Mouse (Mus musculus): ENCODE data around the gene Cbx2.

Cbx2 gene

GRCm38 (mm10) chr11:119017506-119017905, 5.3 kb upstream of the Cbx2 start:
- peak; percentile 55 for DNase-seq (ENCODE audit: low spot score)

DNA sequence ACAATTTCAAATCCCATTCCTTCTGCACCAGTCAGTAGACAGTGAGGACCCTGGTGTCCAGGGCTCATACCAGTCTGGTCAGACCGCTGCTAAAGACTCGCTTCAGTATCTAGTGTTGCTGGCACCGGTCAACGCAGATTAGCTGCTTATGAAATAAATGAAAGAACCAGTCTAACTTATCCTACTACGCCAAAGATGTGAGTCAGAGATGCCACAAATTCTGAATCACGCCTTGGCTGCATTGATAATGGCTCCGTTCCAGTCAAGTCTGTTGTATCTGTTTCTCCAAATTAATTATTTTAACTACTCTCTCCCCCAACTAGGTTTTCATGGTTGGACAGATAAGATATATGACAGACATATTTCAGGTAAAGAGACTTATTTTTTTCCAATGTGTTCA, 1.6 kb upstream of the Cbx2 start:
- DNase-seq (ENCODE audit: low spot score): no peak

DNA sequence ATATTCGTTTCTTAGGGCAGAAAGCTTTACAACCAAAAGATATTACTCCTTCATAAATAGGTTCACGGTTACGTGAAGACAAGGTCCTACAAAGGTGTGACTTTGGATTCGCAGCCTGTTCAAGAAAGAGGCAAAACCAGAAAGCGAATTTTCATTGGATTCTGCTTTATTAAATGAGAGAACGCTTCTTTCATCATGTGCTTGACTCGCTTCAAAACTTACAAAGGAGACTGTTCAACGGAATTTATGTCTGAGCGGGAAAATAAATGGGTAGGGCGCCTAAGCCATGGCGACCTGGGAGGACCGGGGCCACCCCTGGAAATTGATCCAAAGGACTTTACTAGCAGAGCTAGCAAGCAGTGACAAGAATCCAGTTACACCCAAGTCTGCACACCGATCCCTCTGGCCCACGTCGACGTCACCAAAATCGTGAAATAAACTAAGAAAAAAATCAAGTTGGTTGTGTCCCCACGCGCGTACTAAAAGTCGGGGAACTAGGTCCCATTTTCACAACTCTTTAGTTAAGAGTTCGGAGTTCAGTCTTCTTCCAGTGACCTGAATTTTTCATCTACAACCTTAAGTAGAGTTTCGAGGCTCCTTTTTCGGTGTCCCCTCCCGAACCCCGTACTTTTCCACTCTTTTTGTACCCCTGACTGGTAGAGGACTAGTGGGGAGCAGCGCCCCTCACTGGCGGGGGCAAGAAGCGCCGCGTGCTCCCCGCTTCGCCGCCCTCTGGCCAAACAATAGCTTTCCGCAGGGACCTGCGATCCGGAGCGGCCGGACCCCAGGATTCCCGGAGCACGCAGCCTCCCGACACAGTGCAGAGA, 481 bp upstream of the Cbx2 start:
- DNase-seq (ENCODE audit: low spot score): peak; percentile 33

DNA sequence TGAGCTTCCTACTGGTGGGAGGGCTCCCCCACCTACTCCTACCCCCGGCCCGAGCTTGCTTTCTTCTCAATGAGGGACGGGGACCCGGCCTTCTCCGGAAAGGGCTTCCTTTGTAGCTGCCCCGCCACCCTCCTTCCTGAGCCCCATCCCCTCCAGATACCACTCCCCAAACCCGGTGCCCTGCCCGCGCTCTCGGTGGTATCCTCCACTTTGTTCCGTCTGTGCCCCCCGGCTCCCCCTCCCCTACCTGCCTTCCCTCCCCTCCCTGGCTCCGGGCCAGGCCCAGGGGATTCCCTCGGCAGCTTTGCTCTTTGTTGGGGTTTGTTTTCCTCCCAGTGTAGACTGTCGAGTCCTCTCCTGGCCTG, 836 bp downstream of the Cbx2 start:
- no peak for DNase-seq (ENCODE audit: low spot score)

DNA sequence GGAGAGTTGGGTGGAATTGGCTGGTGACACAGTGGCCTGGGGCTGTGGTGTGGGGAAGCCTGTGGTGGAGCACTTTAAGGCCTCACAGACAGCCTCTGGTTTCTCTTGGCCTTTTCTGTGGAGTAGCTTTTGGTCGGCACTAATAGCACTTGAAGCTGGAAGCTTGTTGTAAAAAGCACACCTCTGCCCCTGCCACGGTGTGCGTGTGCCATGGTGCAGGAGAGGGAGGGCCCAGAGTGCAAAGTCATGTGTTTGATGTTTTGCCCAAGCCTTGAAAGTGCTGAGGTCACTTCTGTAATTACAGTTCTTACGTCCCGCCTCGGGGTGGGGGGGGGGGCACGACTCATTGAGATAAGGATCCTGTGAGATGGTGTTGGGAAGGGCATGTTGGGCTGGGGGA, 1.5 kb downstream of the Cbx2 start:
- peak; percentile 12 for DNase-seq (ENCODE audit: low spot score)

GRCm38 (mm10) chr11:119026203-119026602, 3.4 kb downstream of the Cbx2 start:
- DNase-seq (ENCODE audit: low spot score): no peak

- peak; percentile 94 for DNase-seq (ENCODE audit: low spot score)
These were observed 11.3 kb downstream of the Cbx2 start for GRCm38 (mm10) chr11:119033874-119034558.

DNA sequence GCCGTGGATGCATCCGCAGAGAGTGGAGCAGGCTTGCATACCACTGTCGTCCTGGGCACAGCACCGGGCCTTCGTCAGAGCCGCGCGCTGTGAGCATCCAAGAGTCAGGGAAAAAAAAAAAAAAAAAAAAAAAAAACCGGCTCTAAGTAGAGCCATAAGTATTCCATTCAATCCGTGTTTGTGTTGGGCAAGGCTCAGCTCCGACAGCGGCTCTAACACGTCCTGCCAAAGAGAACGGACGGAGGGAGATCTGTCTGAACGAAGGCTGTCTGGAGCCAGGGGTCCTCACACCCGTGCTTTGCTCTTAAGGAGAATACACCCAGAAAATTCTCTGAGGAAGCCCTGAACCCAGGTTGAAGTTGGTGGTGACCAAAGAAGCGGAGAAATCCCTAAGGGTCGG, 11.9 kb downstream of the Cbx2 start:
- DNase-seq (ENCODE audit: low spot score): no peak

- DNase-seq (ENCODE audit: low spot score): no peak
These were observed 12.4 kb downstream of the Cbx2 start for GRCm38 (mm10) chr11:119035094-119035685.

DNA sequence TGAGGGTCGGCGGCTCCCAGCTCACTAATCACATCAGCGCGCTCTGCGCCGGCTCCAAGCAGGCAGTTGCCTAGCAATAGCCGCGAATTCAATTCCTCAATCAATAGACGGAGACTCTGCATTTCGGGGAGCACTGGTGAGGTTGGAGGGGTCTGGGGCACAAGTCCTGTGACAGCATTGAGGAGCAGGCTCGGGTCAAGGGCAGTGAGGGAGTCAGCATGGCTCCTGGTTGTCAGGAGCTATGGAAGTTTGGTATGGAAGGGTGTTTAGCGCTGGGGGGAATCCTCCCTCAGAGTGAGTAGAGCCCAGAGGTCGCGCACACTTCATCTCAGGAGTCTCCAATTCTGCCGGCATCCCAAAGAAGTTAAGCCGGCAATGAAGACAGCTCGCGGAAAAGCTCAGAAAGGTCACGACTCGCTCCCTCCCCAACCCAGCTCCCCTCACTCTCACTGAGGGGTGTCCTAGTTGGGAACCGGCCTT, 13.0 kb downstream of the Cbx2 start:
- peak; percentile 69 for DNase-seq (ENCODE audit: low spot score)

- no peak for DNase-seq (ENCODE audit: low spot score)
These were observed 13.7 kb downstream of the Cbx2 start for GRCm38 (mm10) chr11:119036447-119036846.

- DNase-seq (ENCODE audit: low spot score): peak; percentile 69
These were observed 14.4 kb downstream of the Cbx2 start for GRCm38 (mm10) chr11:119036934-119037779.

DNA sequence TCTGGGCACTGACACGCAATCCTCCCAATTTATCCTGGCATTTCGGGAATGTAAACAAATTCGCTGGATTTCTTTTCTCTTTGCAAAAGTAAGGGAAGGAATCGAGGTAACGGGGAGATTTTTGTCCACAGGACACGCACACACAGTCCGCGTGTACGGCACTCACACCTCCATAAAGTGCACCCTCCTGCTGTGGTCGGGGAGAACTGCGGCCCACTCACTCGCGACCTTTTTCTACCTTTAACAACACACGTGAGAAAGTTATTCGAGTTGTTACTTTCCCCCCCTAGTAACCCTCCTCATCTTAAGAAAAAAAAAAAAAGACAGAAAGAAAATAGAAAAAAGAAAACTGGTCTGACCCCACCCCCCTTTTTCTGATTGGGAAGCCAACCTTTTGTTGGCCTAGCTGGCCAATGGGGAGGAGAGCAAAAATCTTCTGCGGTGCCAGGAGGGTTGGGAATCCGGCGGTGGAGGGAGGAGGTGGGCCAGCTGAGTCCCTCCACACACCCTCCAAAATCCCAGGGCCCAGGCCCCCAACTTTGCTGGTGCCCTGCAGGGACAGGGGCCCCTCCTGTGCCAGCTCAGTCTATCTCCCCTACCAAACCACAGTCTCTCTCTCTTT, 15.1 kb downstream of the Cbx2 start:
- DNase-seq (ENCODE audit: low spot score): peak; percentile 64

DNA sequence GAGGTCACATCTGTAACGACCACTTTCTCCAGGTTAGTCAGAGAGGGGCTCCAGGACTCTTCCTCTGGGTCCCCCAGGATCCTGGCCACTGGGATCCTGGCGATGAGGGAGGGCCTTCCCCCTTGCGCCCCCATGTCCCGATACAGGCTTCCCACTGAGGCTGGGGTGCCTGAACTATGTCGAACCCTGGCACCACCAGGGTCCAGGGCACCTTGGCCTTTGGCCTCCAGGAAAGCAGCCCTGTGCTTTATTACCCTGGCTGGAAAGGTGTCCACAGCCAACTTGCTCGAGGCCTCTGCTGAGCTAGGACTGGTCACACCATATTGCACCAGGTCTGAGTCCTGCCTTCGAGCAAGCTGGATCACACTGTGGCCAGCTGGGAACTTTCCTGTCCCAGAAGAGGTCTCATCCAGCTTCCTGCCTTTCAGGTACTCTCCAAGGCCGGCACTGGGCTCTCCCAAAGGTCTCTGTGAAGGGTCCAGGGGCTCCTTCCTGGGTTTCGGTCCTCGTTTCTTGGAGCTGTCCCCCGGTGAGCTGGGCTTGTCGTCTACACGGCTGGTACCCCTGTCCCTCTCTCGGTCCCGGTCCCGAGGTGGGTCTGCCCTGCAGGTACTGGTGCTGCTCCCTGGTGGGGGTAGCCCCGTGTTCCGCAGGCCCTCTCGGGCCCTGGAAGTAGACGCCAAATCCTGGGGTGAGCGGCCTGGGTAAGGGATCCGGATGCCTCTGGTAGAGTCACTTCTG, 16.2 kb downstream of the Cbx2 start:
- no peak for DNase-seq (ENCODE audit: low spot score)

GRCm38 (mm10) chr11:119039732-119040512, 17.2 kb downstream of the Cbx2 start:
- no peak for DNase-seq (ENCODE audit: low spot score)

- DNase-seq (ENCODE audit: low spot score): peak; percentile 100
These were observed 18.0 kb downstream of the Cbx2 start, which contains the start of gene Cbx8 for GRCm38 (mm10) chr11:119040600-119041324. Gene Cbx8, minus strand, starts transcription at chr11:119040969.

GRCm38 (mm10) chr11:119041325-119041716, 18.6 kb downstream of the Cbx2 start:
- DNase-seq (ENCODE audit: low spot score): peak; percentile 84

GRCm38 (mm10) chr11:119041750-119042465, 19.1 kb downstream of the Cbx2 start:
- DNase-seq (ENCODE audit: low spot score): no peak
